Mouse (Mus musculus): ENCODE data around the gene Antxr1.

DNA sequence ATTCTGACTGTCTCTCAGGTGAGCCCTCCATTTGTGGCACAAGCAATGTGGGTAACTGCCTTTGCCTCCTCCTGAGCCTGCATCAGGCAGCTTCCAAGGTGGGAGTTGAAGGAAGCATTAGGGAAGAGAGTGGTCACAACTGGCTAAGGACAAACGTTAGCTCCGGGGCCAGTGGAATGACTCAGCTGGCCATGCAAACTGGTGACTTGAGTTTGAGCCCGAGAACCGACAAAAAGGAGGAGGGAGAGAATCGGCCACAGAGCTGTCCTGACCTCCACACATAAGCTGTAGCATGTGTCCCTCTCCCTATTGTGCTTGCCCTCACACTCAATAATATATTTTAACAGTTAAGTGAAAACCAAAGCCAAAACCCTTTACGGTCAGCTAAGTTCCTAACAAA, 152.9 kb downstream of the Antxr1 start:
- TF ChIP-seq CTCF (IDR thresholded peaks at IDR 0.05; ENCODE audit: low read depth) (no peak), EP300 (IDR thresholded peaks at IDR 0.05; ENCODE audit: low read depth) (no peak)
